ENCODE assay signal across 7 mouse cellular contexts in genomic region chr1:105990138-105990821, GRCm38 (mm10). TPM values are rescaled to one million over a fixed set of nuclear protein-coding genes. Genes with fewer than 3 reads are reported as not detected.
DNase-seq lines count a peak whose midpoint lies in the region; ATAC-seq lines count a peak whose summit lies in the region.

Zcchc2 (plus strand) TSS chr1:105990406.

- peak within 1 kb of the TSS; percentile 93 for H3K27ac ChIP-seq in embryonic facial prominence, embryonic 12.5 days
- H3K27ac ChIP-seq in limb, embryonic 11.5 days (replicated peaks; ENCODE audit: low read depth, low read length), result peak within 1 kb of the TSS; percentile 60
- peak within 1 kb of the TSS; percentile 94 for H3K27ac ChIP-seq in midbrain, embryonic 14.5 days (replicated peaks; ENCODE audit: low read depth, low read length)

- peak within 1 kb of the TSS; percentile 80 for H3K4me3 ChIP-seq in embryonic facial prominence, embryonic 12.5 days
- peak within 1 kb of the TSS; percentile 66 for H3K4me3 ChIP-seq in limb, embryonic 11.5 days (ENCODE audit: low read depth, low read length)
- peak within 1 kb of the TSS; percentile 80 for H3K4me3 ChIP-seq in midbrain, embryonic 14.5 days (replicated peaks; ENCODE audit: low read depth, low read length)

- peak; percentile 94 for ATAC-seq in embryonic facial prominence, embryonic 12.5 days (ENCODE audit: insufficient number of reproducible peaks, insufficient read depth, low FRiP score, low TSS enrichment)
- ATAC-seq in limb, embryonic 11.5 days (ENCODE audit: insufficient number of reproducible peaks, low FRiP score, low TSS enrichment, low read depth), result peak; percentile 94
- ATAC-seq in midbrain, embryonic 14.5 days (ENCODE audit: low FRiP score, low TSS enrichment), result peak; percentile 94

- peak; percentile 99 for DNase-seq in adrenal gland, postnatal 25 days
- DNase-seq in heart, adult 11 months, result peak; percentile 100
- DNase-seq in kidney, adult 18-20 months, result peak; percentile 98
- DNase-seq in limb, embryonic 11.5 days (ENCODE audit: low spot score), result peak; percentile 99
- peak; percentile 100 for DNase-seq in midbrain, embryonic 14.5 days
- DNase-seq in spleen, adult 18-20 months, result peak; percentile 98

- H3K9me3 ChIP-seq in embryonic facial prominence, embryonic 12.5 days, result no peaks in the 10 kb centered on the region
- no peaks in the 10 kb centered on the region for H3K9me3 ChIP-seq in limb, embryonic 11.5 days (ENCODE audit: control insufficient read depth, low read length)
- no peaks in the 10 kb centered on the region for H3K9me3 ChIP-seq in midbrain, embryonic 14.5 days (ENCODE audit: control insufficient read depth, low read length)

- WGBS in embryonic facial prominence, embryonic 12.5 days, result under 1% methylated on average over 66 of the region's 83 CpGs
- WGBS in limb, embryonic 11.5 days, result under 1% methylated on average over 40 of the region's 83 CpGs
- under 1% methylated on average over 81 of the region's 83 CpGs for WGBS in midbrain, embryonic 14.5 days

- H3K27me3 ChIP-seq in embryonic facial prominence, embryonic 12.5 days, result 0 out of 2 replicates have a peak, but pooled peaks cover 3% of the 10 kb centered on the region
- H3K27me3 ChIP-seq in limb, embryonic 11.5 days (ENCODE audit: control insufficient read depth, insufficient read depth, low read length), result peaks cover 2% of the 10 kb centered on the region; the same call in 1 of the 2 replicates
- H3K27me3 ChIP-seq in midbrain, embryonic 14.5 days (ENCODE audit: control insufficient read depth, insufficient read depth, low read length), result no peaks in the 10 kb centered on the region

- peaks cover 21% of the 10 kb centered on the region for H3K4me1 ChIP-seq in embryonic facial prominence, embryonic 12.5 days
- H3K4me1 ChIP-seq in limb, embryonic 11.5 days (ENCODE audit: control insufficient read depth, insufficient read depth, low read length), result peaks cover 12% of the 10 kb centered on the region
- H3K4me1 ChIP-seq in midbrain, embryonic 14.5 days (ENCODE audit: control insufficient read depth, insufficient read depth, low read length), result peaks cover 24% of the 10 kb centered on the region

- peak within 1 kb of the TSS; percentile 98 for H3K4me2 ChIP-seq in embryonic facial prominence, embryonic 12.5 days (replicated peaks)
- H3K4me2 ChIP-seq in limb, embryonic 11.5 days (ENCODE audit: low read depth, severe bottlenecking), result peak within 1 kb of the TSS; percentile 99
- peak within 1 kb of the TSS; percentile 99 for H3K4me2 ChIP-seq in midbrain, embryonic 14.5 days (ENCODE audit: low read length)

- H3K36me3 ChIP-seq in embryonic facial prominence, embryonic 12.5 days, result no peaks in the 10 kb centered on the region
- no peaks in the 10 kb centered on the region for H3K36me3 ChIP-seq in limb, embryonic 11.5 days (ENCODE audit: control insufficient read depth, insufficient read depth, low read length)
- H3K36me3 ChIP-seq in midbrain, embryonic 14.5 days (ENCODE audit: control insufficient read depth, insufficient read depth, low read length), result no peaks in the 10 kb centered on the region

- H3K9ac ChIP-seq in embryonic facial prominence, embryonic 12.5 days, result peak within 1 kb of the TSS; percentile 81
- H3K9ac ChIP-seq in limb, embryonic 11.5 days (ENCODE audit: low read length), result peak within 1 kb of the TSS; percentile 57
- H3K9ac ChIP-seq in midbrain, embryonic 14.5 days (replicated peaks; ENCODE audit: low read length), result peak within 1 kb of the TSS; percentile 72

RNA-seq across cellular contexts. Expression of gene Zcchc2, which starts in this region (rescaled TPM):
- 20.2 and 23.0 TPM in 2 replicates for total RNA-seq in adrenal gland, postnatal 25 days (2021)
- 2.1 and 2.3 TPM in 2 replicates for polyA plus RNA-seq in embryonic facial prominence, embryonic 12.5 days (2016; fragmentation: Nextera tagmentation; extraction: Ambion mirVana)
- 1.5 and 1.8 TPM in 2 replicates for polyA plus RNA-seq in limb, embryonic 11.5 days (2014; fragmentation: Nextera tagmentation; extraction: Ambion mirVana)
- polyA plus RNA-seq in midbrain, embryonic 14.5 days (2014; fragmentation: Nextera tagmentation; extraction: Ambion mirVana), result 2.6 and 2.8 TPM in 2 replicates

Comparison
In these comparisons a context has a peak if more than half of its experiments do, and no peak if none do; other contexts are left out.
1. Peak in every context shown above with its lines: DNase-seq, ATAC-seq, H3K4me3 ChIP-seq and H3K27ac ChIP-seq.